Mouse (Mus musculus) neural tube, embryonic 14.5 days (tissue): ENCODE results near the gene C2cd5. TPM values are rescaled to one million over a fixed set of nuclear protein-coding genes. Genes with fewer than 3 reads are reported as not detected.
"Not testable (repeated sequence)": the region's sequence is repeated elsewhere in the genome, so short reads cannot be mapped to it uniquely, and the experiment has no call there.

Experiments
- ATAC-seq: fragments of 200-750 bp; cut with Nextera tagmentation; 2 replicates; pipeline ENCODE4 v1.8.0; 2017; ENCODE audit warnings: low read depth, mild to moderate bottlenecking, moderate TSS enrichment, moderate library complexity
- H3K27ac ChIP-seq: fragments of 300-500 bp; sonication (generic); 2 replicates; pipeline ENCODE4 v1.5.1; 2014; ENCODE audit warnings: low read depth, mild to moderate bottlenecking, control low read depth, low read length, moderate library complexity, mixed read lengths
- H3K27me3 ChIP-seq: fragments of 300-500 bp; sonication (generic); 2 replicates; pipeline ENCODE4 v1.6.1; 2014; ENCODE audit warnings: low read length; ENCODE audit not compliant: control insufficient read depth, insufficient read depth
- H3K36me3 ChIP-seq: fragments of 300-500 bp; sonication (generic); 2 replicates; pipeline ENCODE4 v1.6.1; 2014; ENCODE audit warnings: low read length, mixed read lengths; ENCODE audit not compliant: control insufficient read depth, insufficient read depth
- H3K4me1 ChIP-seq: fragments of 300-500 bp; sonication (generic); 2 replicates; pipeline ENCODE4 v1.6.1; 2014; ENCODE audit warnings: low read length; ENCODE audit not compliant: control insufficient read depth, insufficient read depth
- H3K4me2 ChIP-seq: fragments of 300-500 bp; sonication (generic); 2 replicates; pipeline ENCODE4 v1.6.1; 2014; ENCODE audit warnings: mild to moderate bottlenecking, low read depth, low read length, control low read depth
- H3K4me3 ChIP-seq: fragments of 300-500 bp; sonication (generic); 2 replicates; pipeline ENCODE4 v1.5.1; 2014; ENCODE audit warnings: low read depth, low read length, control low read depth, mixed read lengths
- H3K9ac ChIP-seq: fragments of 300-500 bp; sonication (generic); replicated peaks from 2 replicates; pipeline ENCODE4 v1.6.1; 2014; ENCODE audit warnings: low read depth, mild to moderate bottlenecking, control low read depth, low read length, mixed read lengths
- H3K9me3 ChIP-seq: fragments of 300-500 bp; sonication (generic); 2 replicates; pipeline ENCODE4 v1.6.1; 2016; ENCODE audit warnings: low read length; ENCODE audit not compliant: control insufficient read depth
- WGBS: fragments of 180-500 bp; shearing (Covaris S2); extraction: QIAGEN DNeasy Blood & Tissue Kit; methylation state at CpG from one replicate; pipeline ENCODE4 v1.1.7; 2014; 5-methylcytosine and 5-hydroxymethylcytosine counted together
- polyA plus RNA-seq: library from polyadenylated mRNA; unstranded; fragments of >200 nt; fragmentation: Nextera tagmentation; extraction: Ambion mirVana; gene quantifications from 2 replicates; pipeline ENCODE4 v1.2.1, GENCODE M21; 2014

The C2cd5 gene
- polyA plus RNA-seq, 1 experiment from 2014 or later, result 60.7 TPM

- H3K27me3 ChIP-seq, result no peaks in the 10 kb centered on the region
- H3K4me1 ChIP-seq, result no peaks in the 10 kb centered on the region
- no peak overlapping the region for H3K27ac ChIP-seq
- no peak overlapping the region for H3K9ac ChIP-seq
- H3K36me3 ChIP-seq, result peaks cover 33% of the 10 kb centered on the region
- H3K4me2 ChIP-seq, result no peak overlapping the region
- 87% methylated on average over 4 of the region's 4 CpGs for WGBS
- no peaks in the 10 kb centered on the region for H3K9me3 ChIP-seq
- no peak overlapping the region for H3K4me3 ChIP-seq
- ATAC-seq, result no peak
These were observed 72.0 kb downstream of the C2cd5 start for GRCm38 (mm10) chr6:143027896-143028295.

GRCm38 (mm10) chr6:143027402-143027801, 72.5 kb downstream of the C2cd5 start:
- Histone ChIP-seq H3K36me3 (peaks cover 28% of the 10 kb centered on the region), H3K9ac (no peak overlapping the region), H3K4me1 (no peaks in the 10 kb centered on the region), H3K4me3 (no peak overlapping the region), H3K4me2 (no peak overlapping the region), H3K27ac (no peak overlapping the region), H3K9me3 (no peaks in the 10 kb centered on the region), H3K27me3 (no peaks in the 10 kb centered on the region)
- ATAC-seq, result no peak
- 91% methylated on average over 10 of the region's 10 CpGs for WGBS

- 92% methylated on average over 6 of the region's 6 CpGs for WGBS
- H3K36me3 ChIP-seq, result peaks cover 7% of the 10 kb centered on the region
These were observed 76.2 kb downstream of the C2cd5 start for GRCm38 (mm10) chr6:143023691-143024090.

GRCm38 (mm10) chr6:143021756-143022155, 78.2 kb downstream of the C2cd5 start:
- no peaks in the 10 kb centered on the region for H3K27me3 ChIP-seq
- 94% methylated on average over 8 of the region's 8 CpGs for WGBS
- no peak overlapping the region for H3K9ac ChIP-seq
- no peaks in the 10 kb centered on the region for H3K4me1 ChIP-seq
- no peaks in the 10 kb centered on the region for H3K9me3 ChIP-seq
- no peak overlapping the region for H3K4me3 ChIP-seq
- peaks cover 21% of the 10 kb centered on the region for H3K36me3 ChIP-seq
- no peak for ATAC-seq
- no peak overlapping the region for H3K27ac ChIP-seq
- no peak overlapping the region for H3K4me2 ChIP-seq

More at GRCm38 (mm10) chr6:143023691-143024090, 76.2 kb downstream of the C2cd5 start:
- no peaks in the 10 kb centered on the region for H3K4me1 ChIP-seq
- no peak overlapping the region for H3K27ac ChIP-seq
- H3K9me3 ChIP-seq, result no peaks in the 10 kb centered on the region
- H3K4me3 ChIP-seq, result no peak overlapping the region
- H3K9ac ChIP-seq, result no peak overlapping the region
- H3K4me2 ChIP-seq, result no peak overlapping the region
- no peak for ATAC-seq
- no peaks in the 10 kb centered on the region for H3K27me3 ChIP-seq

- Histone ChIP-seq H3K4me1 (no peaks in the 10 kb centered on the region), H3K4me2 (no peak overlapping the region), H3K27ac (no peak overlapping the region), H3K27me3 (no peaks in the 10 kb centered on the region), H3K9me3 (no peaks in the 10 kb centered on the region), H3K9ac (no peak overlapping the region), H3K36me3 (peaks cover 27% of the 10 kb centered on the region), H3K4me3 (no peak overlapping the region)
- WGBS, result 70% methylated on average over 5 of the region's 5 CpGs
- ATAC-seq, result no peak
These were observed 79.3 kb downstream of the C2cd5 start for GRCm38 (mm10) chr6:143020647-143021046.

- H3K9me3 ChIP-seq, result no peaks in the 10 kb centered on the region
- no peak overlapping the region for H3K4me3 ChIP-seq
- no peak overlapping the region for H3K4me2 ChIP-seq
- 93% methylated on average over 4 of the region's 4 CpGs for WGBS
- no peaks in the 10 kb centered on the region for H3K27me3 ChIP-seq
- no peak overlapping the region for H3K9ac ChIP-seq
- no peaks in the 10 kb centered on the region for H3K4me1 ChIP-seq
- H3K27ac ChIP-seq, result no peak overlapping the region
- no peak for ATAC-seq
- peaks cover 27% of the 10 kb centered on the region for H3K36me3 ChIP-seq
These were observed 79.8 kb downstream of the C2cd5 start for GRCm38 (mm10) chr6:143020146-143020545.

GRCm38 (mm10) chr6:143012513-143013215, 87.3 kb downstream of the C2cd5 start:
- peaks cover 31% of the 10 kb centered on the region for H3K36me3 ChIP-seq
- H3K4me3 ChIP-seq, result no peak overlapping the region
- no peaks in the 10 kb centered on the region for H3K9me3 ChIP-seq
- no peak overlapping the region for H3K4me2 ChIP-seq
- H3K9ac ChIP-seq, result no peak overlapping the region
- WGBS, result 95% methylated on average over 15 of the region's 15 CpGs
- no peak for ATAC-seq
- no peak overlapping the region for H3K27ac ChIP-seq
- no peaks in the 10 kb centered on the region for H3K4me1 ChIP-seq
- no peaks in the 10 kb centered on the region for H3K27me3 ChIP-seq

GRCm38 (mm10) chr6:143008865-143009264, 91.1 kb downstream of the C2cd5 start:
- no peaks in the 10 kb centered on the region for H3K9me3 ChIP-seq
- H3K4me2 ChIP-seq, result no peak overlapping the region
- no peak overlapping the region for H3K27ac ChIP-seq
- H3K4me1 ChIP-seq, result no peaks in the 10 kb centered on the region
- ATAC-seq, result 0 out of 2 replicates have a peak, but pooled peaks have one; percentile 14
- H3K27me3 ChIP-seq, result no peaks in the 10 kb centered on the region
- peaks cover 17% of the 10 kb centered on the region for H3K36me3 ChIP-seq
- 82% methylated on average over 5 of the region's 5 CpGs for WGBS
- no peak overlapping the region for H3K9ac ChIP-seq
- no peak overlapping the region for H3K4me3 ChIP-seq

- H3K36me3 ChIP-seq, H3K4me3 ChIP-seq, H3K4me1 ChIP-seq, H3K27me3 ChIP-seq, H3K9me3 ChIP-seq, ATAC-seq, H3K4me2 ChIP-seq, H3K9ac ChIP-seq, H3K27ac ChIP-seq: not testable (repeated sequence)
- 94% methylated on average over 9 of the region's 9 CpGs for WGBS
These were observed 94.7 kb downstream of the C2cd5 start for GRCm38 (mm10) chr6:143005209-143005608.
